Mouse (Mus musculus): ENCODE measurements around the gene Actl6b. TPM values are rescaled to one million over a fixed set of nuclear protein-coding genes. Genes with fewer than 3 reads are reported as not detected.

Gene Actl6b
- polyA plus RNA-seq, 1 experiment from 2014 or later: not detected

DNA sequence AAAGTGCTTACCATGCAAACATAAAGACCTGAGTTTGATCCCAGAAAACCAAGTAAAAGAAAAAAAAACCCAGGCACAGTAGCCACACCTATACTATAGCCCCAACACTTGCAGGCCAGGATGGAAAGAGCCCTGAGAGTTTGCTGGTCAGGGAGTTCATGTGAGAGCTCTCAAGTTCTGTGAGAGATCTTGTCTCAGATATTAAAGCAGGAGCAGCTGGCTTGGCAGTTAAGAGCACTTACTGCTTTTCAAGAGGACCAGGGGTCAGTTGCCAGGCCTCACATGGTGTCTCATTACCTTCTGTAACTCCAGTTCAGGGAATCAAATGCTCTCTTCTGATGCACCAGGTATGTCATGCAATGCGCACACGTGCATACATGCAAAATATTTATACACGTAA lies 18.6 kb upstream of the Actl6b start:
- Histone ChIP-seq H3K9me3 (ENCODE audit: low read length) (no peaks in the 10 kb centered on the region), H3K36me3 (replicated peaks; ENCODE audit: insufficient read depth, low read length) (peaks cover 7% of the 10 kb centered on the region), H3K4me3 (ENCODE audit: low read depth, low read length) (no peak overlapping the region), H3K4me1 (ENCODE audit: insufficient read depth) (peaks cover 12% of the 10 kb centered on the region), H3K4me2 (ENCODE audit: low read depth, low read length) (no peak overlapping the region), H3K9ac (replicated peaks) (no peak overlapping the region), H3K27me3 (ENCODE audit: insufficient read depth, low read length) (no peaks in the 10 kb centered on the region), H3K27ac (ENCODE audit: low read depth) (no peak overlapping the region)
- peak; percentile 9 for DNase-seq
- WGBS (ENCODE audit: insufficient replicate concordance): 87% methylated on average over 3 of the region's 3 CpGs
- ATAC-seq: no peak
- TF ChIP-seq EP300 (IDR thresholded peaks at IDR 0.05; ENCODE audit: low read depth): no peak
- TF ChIP-seq CTCF (IDR thresholded peaks at IDR 0.05; ENCODE audit: low read depth): no peak

GRCm38 (mm10) chr5:137535318-137535717 lies 18.0 kb upstream of the Actl6b start:
- 55% methylated on average over 9 of the region's 9 CpGs for WGBS (ENCODE audit: insufficient replicate concordance)
- DNase-seq: no peak

GRCm38 (mm10) chr5:137537461-137537860 lies 15.9 kb upstream of the Actl6b start:
- no peak overlapping the region for H3K4me3 ChIP-seq (ENCODE audit: low read depth, low read length)
- DNase-seq: no peak
- no peak for TF ChIP-seq CTCF (IDR thresholded peaks at IDR 0.05; ENCODE audit: low read depth)
- no peaks in the 10 kb centered on the region for H3K36me3 ChIP-seq (replicated peaks; ENCODE audit: insufficient read depth, low read length)
- no peaks in the 10 kb centered on the region for H3K4me1 ChIP-seq (ENCODE audit: insufficient read depth)
- H3K9ac ChIP-seq (replicated peaks): no peak overlapping the region
- no peaks in the 10 kb centered on the region for H3K27me3 ChIP-seq (ENCODE audit: insufficient read depth, low read length)
- no peaks in the 10 kb centered on the region for H3K9me3 ChIP-seq (ENCODE audit: low read length)
- no peak overlapping the region for H3K4me2 ChIP-seq (ENCODE audit: low read depth, low read length)
- WGBS (ENCODE audit: insufficient replicate concordance): 55% methylated on average over 4 of the region's 4 CpGs
- ATAC-seq: no peak
- H3K27ac ChIP-seq (ENCODE audit: low read depth): no peak overlapping the region

More at GRCm38 (mm10) chr5:137535318-137535717, 18.0 kb upstream of the Actl6b start:
- no peak for ATAC-seq
- TF ChIP-seq CTCF (IDR thresholded peaks at IDR 0.05; ENCODE audit: low read depth): no peak
- no peak for TF ChIP-seq EP300 (IDR thresholded peaks at IDR 0.05; ENCODE audit: low read depth)
- no peaks in the 10 kb centered on the region for H3K27me3 ChIP-seq (ENCODE audit: insufficient read depth, low read length)
- H3K36me3 ChIP-seq (replicated peaks; ENCODE audit: insufficient read depth, low read length): peaks cover 2% of the 10 kb centered on the region
- H3K9me3 ChIP-seq (ENCODE audit: low read length): no peaks in the 10 kb centered on the region
- peaks cover 9% of the 10 kb centered on the region for H3K4me1 ChIP-seq (ENCODE audit: insufficient read depth)
- H3K27ac ChIP-seq (ENCODE audit: low read depth): no peak overlapping the region
- no peak overlapping the region for H3K9ac ChIP-seq (replicated peaks)
- H3K4me2 ChIP-seq (ENCODE audit: low read depth, low read length): no peak overlapping the region
- H3K4me3 ChIP-seq (ENCODE audit: low read depth, low read length): no peak overlapping the region

DNA sequence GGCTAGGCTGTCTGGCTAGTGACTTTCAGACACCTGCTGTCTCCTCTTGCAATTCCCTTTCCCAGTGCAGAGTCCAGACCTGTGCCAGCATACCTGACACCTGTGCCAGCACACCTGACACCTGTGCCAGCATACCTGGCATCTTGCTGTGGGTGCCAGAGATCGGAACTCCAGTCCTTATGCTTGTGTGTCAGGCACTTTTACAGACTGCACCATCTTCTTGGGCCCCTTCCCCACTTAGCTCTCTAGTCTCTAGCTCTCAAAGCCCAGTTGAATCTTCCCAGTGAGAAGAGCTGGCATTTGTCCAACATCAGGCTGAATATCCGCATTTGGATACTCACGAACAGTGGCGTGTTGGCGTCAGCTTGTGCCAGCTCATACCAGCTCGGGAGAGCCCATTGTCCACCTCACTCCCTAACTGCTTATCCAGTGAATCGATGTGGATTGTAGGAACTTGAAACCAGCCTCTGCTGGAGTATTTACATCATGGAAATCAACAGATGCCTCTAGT lies 14.0 kb upstream of the Actl6b start:
- no peak for TF ChIP-seq CTCF (IDR thresholded peaks at IDR 0.05; ENCODE audit: low read depth)
- no peak for TF ChIP-seq EP300 (IDR thresholded peaks at IDR 0.05; ENCODE audit: low read depth)
- no peak for DNase-seq

GRCm38 (mm10) chr5:137540991-137541390 lies 12.3 kb upstream of the Actl6b start:
- TF ChIP-seq EP300 (IDR thresholded peaks at IDR 0.05; ENCODE audit: low read depth) (no peak), CTCF (IDR thresholded peaks at IDR 0.05; ENCODE audit: low read depth) (no peak)
- H3K36me3 ChIP-seq (replicated peaks; ENCODE audit: insufficient read depth, low read length): no peaks in the 10 kb centered on the region
- DNase-seq: no peak
- no peak overlapping the region for H3K4me3 ChIP-seq (ENCODE audit: low read depth, low read length)
- H3K9me3 ChIP-seq (ENCODE audit: low read length): no peaks in the 10 kb centered on the region
- no peak overlapping the region for H3K9ac ChIP-seq (replicated peaks)
- no peaks in the 10 kb centered on the region for H3K27me3 ChIP-seq (ENCODE audit: insufficient read depth, low read length)
- no peak overlapping the region for H3K4me2 ChIP-seq (ENCODE audit: low read depth, low read length)
- H3K27ac ChIP-seq (ENCODE audit: low read depth): no peak overlapping the region
- no peaks in the 10 kb centered on the region for H3K4me1 ChIP-seq (ENCODE audit: insufficient read depth)
- no peak for ATAC-seq
- 69% methylated on average over 6 of the region's 6 CpGs for WGBS (ENCODE audit: insufficient replicate concordance)

More for the DNA sequence above, 14.0 kb upstream of the Actl6b start:
- no peak overlapping the region for H3K27ac ChIP-seq (ENCODE audit: low read depth)
- no peak for ATAC-seq
- no peaks in the 10 kb centered on the region for H3K4me1 ChIP-seq (ENCODE audit: insufficient read depth)
- H3K4me3 ChIP-seq (ENCODE audit: low read depth, low read length): no peak overlapping the region
- H3K27me3 ChIP-seq (ENCODE audit: insufficient read depth, low read length): no peaks in the 10 kb centered on the region
- H3K36me3 ChIP-seq (replicated peaks; ENCODE audit: insufficient read depth, low read length): no peaks in the 10 kb centered on the region
- WGBS (ENCODE audit: insufficient replicate concordance): 72% methylated on average over 7 of the region's 7 CpGs
- no peaks in the 10 kb centered on the region for H3K9me3 ChIP-seq (ENCODE audit: low read length)
- H3K4me2 ChIP-seq (ENCODE audit: low read depth, low read length): no peak overlapping the region
- H3K9ac ChIP-seq (replicated peaks): no peak overlapping the region

DNA sequence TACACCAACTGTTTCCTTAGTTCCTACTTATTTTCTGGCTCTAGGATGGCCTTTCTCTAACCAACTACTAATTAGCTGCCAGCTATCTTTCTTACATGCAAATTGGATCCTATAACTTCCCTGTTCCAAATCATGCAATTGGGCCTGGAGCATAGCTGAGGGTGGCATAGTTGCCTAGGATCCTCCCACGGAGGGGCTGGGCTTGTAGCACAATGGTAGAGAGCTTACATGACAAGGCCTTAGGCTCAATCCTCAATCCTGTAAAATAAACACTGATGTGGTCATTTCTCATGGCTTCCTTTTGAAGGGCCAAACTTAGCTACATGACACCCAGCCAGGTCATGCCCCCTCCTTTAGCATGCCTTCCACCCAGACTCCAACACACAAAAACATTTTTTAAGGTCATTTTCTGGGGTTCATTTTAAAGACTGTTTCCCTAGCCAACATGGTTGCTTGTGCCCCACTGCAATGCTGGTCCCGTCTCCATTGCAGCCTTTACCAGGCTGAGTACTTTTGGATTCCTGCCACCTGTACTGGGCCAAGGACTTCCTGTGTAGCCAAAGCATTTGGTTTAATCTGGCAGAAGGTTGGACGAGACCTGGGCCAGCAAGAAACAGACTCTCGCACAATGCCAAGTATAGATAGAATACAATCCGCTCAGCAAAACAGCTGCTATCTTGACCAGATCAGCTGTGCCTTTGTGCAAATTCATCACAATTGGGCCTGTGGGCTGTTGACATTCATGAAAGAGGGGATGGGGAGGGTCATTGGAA lies 11.4 kb upstream of the Actl6b start:
- H3K4me3 ChIP-seq (ENCODE audit: low read depth, low read length): no peak overlapping the region
- no peak for DNase-seq
- no peaks in the 10 kb centered on the region for H3K9me3 ChIP-seq (ENCODE audit: low read length)
- TF ChIP-seq CTCF (IDR thresholded peaks at IDR 0.05; ENCODE audit: low read depth): no peak
- TF ChIP-seq EP300 (IDR thresholded peaks at IDR 0.05; ENCODE audit: low read depth): no peak
- WGBS (ENCODE audit: insufficient replicate concordance): 69% methylated on average over 5 of the region's 5 CpGs
- H3K36me3 ChIP-seq (replicated peaks; ENCODE audit: insufficient read depth, low read length): no peaks in the 10 kb centered on the region
- no peak for ATAC-seq
- H3K27ac ChIP-seq (ENCODE audit: low read depth): no peak overlapping the region
- H3K27me3 ChIP-seq (ENCODE audit: insufficient read depth, low read length): no peaks in the 10 kb centered on the region
- no peak overlapping the region for H3K9ac ChIP-seq (replicated peaks)
- H3K4me1 ChIP-seq (ENCODE audit: insufficient read depth): no peaks in the 10 kb centered on the region
- no peak overlapping the region for H3K4me2 ChIP-seq (ENCODE audit: low read depth, low read length)
